Mouse (Mus musculus) hindbrain, embryonic 14.5 days (tissue): ENCODE data around the gene Tm4sf5. TPM values are rescaled to one million over a fixed set of nuclear protein-coding genes. Genes with fewer than 3 reads are reported as not detected.
A peak's percentile ranks its signal among the peaks of the same experiment; 100 is the strongest.
"Not testable (repeated sequence)": the region's sequence is repeated elsewhere in the genome, so short reads cannot be mapped to it uniquely, and the experiment has no call there.

Source experiments
- ATAC-seq: fragments of 200-750 bp; cut with Nextera tagmentation; 2 replicates; pipeline ENCODE4 v1.8.0; 2017; ENCODE audit warnings: moderate number of reproducible peaks, mild to moderate bottlenecking, moderate TSS enrichment, moderate library complexity; ENCODE audit not compliant: low FRiP score
- DNase-seq: peaks from one replicate; pipeline ENCODE4 v3.0.0-alpha.2; 2015; ENCODE audit warnings: low spot score
- H3K27ac ChIP-seq: fragments of 300-500 bp; sonication (generic); 2 replicates; pipeline ENCODE4 v1.5.1; 2014; ENCODE audit warnings: mild to moderate bottlenecking, moderate library complexity
- H3K27me3 ChIP-seq: fragments of 300-500 bp; sonication (generic); 2 replicates; pipeline ENCODE4 v1.6.1; 2014; ENCODE audit warnings: mild to moderate bottlenecking, low read length, mixed read lengths; ENCODE audit not compliant: control insufficient read depth, insufficient read depth
- H3K36me3 ChIP-seq: fragments of 300-500 bp; sonication (generic); replicated peaks from 2 replicates; pipeline ENCODE4 v1.6.1; 2014; ENCODE audit not compliant: control insufficient read depth, insufficient read depth
- H3K4me1 ChIP-seq: fragments of 300-500 bp; sonication (generic); replicated peaks from 2 replicates; pipeline ENCODE4 v1.6.1; 2014; ENCODE audit warnings: antibody characterized with exemption, low read length, mixed read lengths; ENCODE audit not compliant: control insufficient read depth, insufficient read depth
- H3K4me2 ChIP-seq: fragments of 300-500 bp; sonication (generic); replicated peaks from 2 replicates; pipeline ENCODE4 v1.6.1; 2014; ENCODE audit warnings: mild to moderate bottlenecking, moderate library complexity
- H3K4me3 ChIP-seq: fragments of 300-500 bp; sonication (generic); replicated peaks from 2 replicates; pipeline ENCODE4 v1.5.1; 2014; ENCODE audit warnings: mild to moderate bottlenecking, low read length
- H3K9ac ChIP-seq: fragments of 300-500 bp; sonication (generic); 2 replicates; pipeline ENCODE4 v1.6.1; 2014
- H3K9me3 ChIP-seq: fragments of 300-500 bp; sonication (generic); 2 replicates; pipeline ENCODE4 v1.6.1; 2016; ENCODE audit warnings: low read length; ENCODE audit not compliant: control insufficient read depth
- WGBS: fragments of 180-500 bp; shearing (Covaris S2); extraction: QIAGEN DNeasy Blood & Tissue Kit; methylation state at CpG from one replicate; pipeline ENCODE4 v1.1.7; 2014; 5-methylcytosine and 5-hydroxymethylcytosine counted together
- polyA plus RNA-seq: library from polyadenylated mRNA; unstranded; fragments of >200 nt; fragmentation: Nextera tagmentation; extraction: Ambion mirVana; gene quantifications from 2 replicates; pipeline ENCODE4 v1.2.1, GENCODE M21; 2014

Gene Tm4sf5
- polyA plus RNA-seq, 1 experiment from 2014 or later, result 3.0 TPM

- Histone ChIP-seq H3K27me3 (no peaks in the 10 kb centered on the region), H3K27ac (no peak overlapping the region), H3K36me3 (no peaks in the 10 kb centered on the region), H3K4me3 (no peak overlapping the region), H3K9me3 (no peaks in the 10 kb centered on the region), H3K4me2 (no peak overlapping the region), H3K9ac (no peak overlapping the region), H3K4me1 (0 out of 2 replicates have a peak, but pooled peaks cover 7% of the 10 kb centered on the region)
- ATAC-seq, result no peak
- 25% methylated on average over 2 of the region's 2 CpGs for WGBS
- DNase-seq, result peak; percentile 77
Observed at GRCm38 (mm10) chr11:70516352-70516751, 11.3 kb downstream of the Tm4sf5 start.

DNA sequence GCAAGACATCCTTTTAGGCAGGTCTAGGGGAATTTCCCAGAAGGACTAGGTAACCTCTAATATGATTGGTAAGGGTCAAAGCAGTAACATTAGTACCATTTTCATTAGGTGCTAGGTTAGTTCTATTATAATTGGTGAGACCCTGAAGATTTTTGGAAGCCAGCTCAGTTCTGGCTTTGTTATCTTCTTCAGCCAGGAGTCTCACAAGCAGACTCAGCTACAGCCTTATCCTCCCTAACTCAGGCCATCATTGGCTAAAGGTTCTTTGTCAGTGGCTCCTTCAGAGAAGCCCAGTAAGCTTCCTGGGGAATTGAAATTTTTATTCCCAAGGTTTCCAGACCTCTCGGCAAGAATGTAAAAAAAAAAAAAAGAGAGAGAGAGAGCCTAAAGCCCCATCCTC is 13.4 kb downstream of the Tm4sf5 start:
- Histone ChIP-seq H3K4me1 (0 out of 2 replicates have a peak, but pooled peaks cover 7% of the 10 kb centered on the region), H3K27me3 (no peaks in the 10 kb centered on the region), H3K36me3 (no peaks in the 10 kb centered on the region), H3K27ac (no peak overlapping the region), H3K9ac (no peak overlapping the region), H3K9me3 (no peaks in the 10 kb centered on the region), H3K4me2 (no peak overlapping the region), H3K4me3 (no peak overlapping the region)
- 53% methylated on average over 1 of the region's 1 CpGs for WGBS
- ATAC-seq (no peak), DNase-seq (no peak)

DNA sequence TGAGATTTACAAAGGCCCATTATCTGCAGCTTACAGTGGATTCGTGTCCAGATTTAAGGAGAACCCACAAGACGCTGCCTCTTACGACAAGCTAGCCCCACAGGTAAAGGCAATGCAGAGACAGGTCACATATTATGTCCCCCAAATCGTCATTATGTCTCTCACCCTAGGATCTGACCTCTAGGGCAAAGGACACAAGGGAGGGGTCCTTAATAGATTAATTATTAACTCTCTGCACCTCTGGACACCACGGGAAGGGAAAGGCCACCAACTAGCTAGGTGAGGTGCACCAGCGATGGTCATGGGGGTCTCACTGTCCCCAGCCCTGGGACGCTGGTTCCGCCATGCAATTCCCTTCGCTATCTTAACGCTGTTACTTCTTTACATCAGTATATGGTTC is 13.9 kb downstream of the Tm4sf5 start, which contains the start of gene Gltpd2:
Gene Gltpd2 (plus strand): TSS at position 274 of the 400 bp plus-strand sequence.
- H3K9ac ChIP-seq, result peak within 1 kb of the TSS; percentile 28; the same call in 1 of the 2 replicates
- H3K27me3 ChIP-seq, result no peaks in the 10 kb centered on the region
- H3K4me3 ChIP-seq, result peak within 1 kb of the TSS; percentile 14
- ATAC-seq, result no peak
- no peak within 1 kb of the TSS for H3K27ac ChIP-seq
- H3K36me3 ChIP-seq, result no peaks in the 10 kb centered on the region
- WGBS, result 78% methylated on average over 10 of the region's 10 CpGs
- no peak for DNase-seq
- H3K4me2 ChIP-seq, result peak within 1 kb of the TSS; percentile 39
- no peaks in the 10 kb centered on the region for H3K9me3 ChIP-seq
- H3K4me1 ChIP-seq, result 0 out of 2 replicates have a peak, but pooled peaks cover 7% of the 10 kb centered on the region

DNA sequence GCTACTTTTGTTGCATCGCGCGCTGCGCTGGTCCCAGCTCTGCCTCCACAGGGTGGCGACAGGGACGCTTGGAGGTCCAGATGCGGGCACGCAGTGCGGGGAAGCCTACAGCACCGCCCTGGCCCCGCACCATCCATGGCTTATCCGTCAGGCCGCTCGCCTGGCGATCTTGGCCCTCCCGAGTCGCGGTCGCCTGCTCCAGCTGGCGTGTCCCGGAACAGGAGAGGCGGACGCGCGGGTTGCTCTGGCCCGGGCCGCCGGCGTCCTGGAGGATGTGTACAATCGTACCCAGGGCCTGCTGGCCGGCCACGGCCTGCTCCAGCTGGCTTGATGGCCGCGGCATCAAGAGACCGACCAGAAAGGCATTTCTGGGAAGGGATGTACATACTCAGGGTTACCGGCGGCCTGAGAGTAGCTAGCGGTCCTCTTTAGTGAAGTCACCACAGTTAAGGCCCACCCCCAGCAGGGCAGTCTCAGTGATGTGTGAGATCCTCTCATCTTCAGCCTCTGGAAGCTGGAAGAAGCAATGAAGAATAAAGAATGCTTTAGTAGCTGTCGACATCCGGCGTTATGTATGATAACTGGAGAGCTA is 15.2 kb downstream of the Tm4sf5 start:
- Histone ChIP-seq H3K27ac (no peak overlapping the region), H3K27me3 (no peaks in the 10 kb centered on the region), H3K9me3 (no peaks in the 10 kb centered on the region), H3K36me3 (no peaks in the 10 kb centered on the region), H3K9ac (peak overlapping the region; percentile 28; the same call in 1 of the 2 replicates), H3K4me3 (peak overlapping the region; percentile 14), H3K4me1 (0 out of 2 replicates have a peak, but pooled peaks cover 7% of the 10 kb centered on the region), H3K4me2 (peak overlapping the region; percentile 39)
- peak; percentile 42; the same call in 1 of the 2 replicates for ATAC-seq
- WGBS, result 15% methylated on average over 41 of the region's 41 CpGs
- no peak for DNase-seq

GRCm38 (mm10) chr11:70523306-70523989 is 18.4 kb downstream of the Tm4sf5 start:
- H3K9me3 ChIP-seq, DNase-seq, H3K27ac ChIP-seq, H3K27me3 ChIP-seq, ATAC-seq, H3K4me3 ChIP-seq, H3K4me2 ChIP-seq, H3K9ac ChIP-seq: not testable (repeated sequence)
- Histone ChIP-seq H3K4me1 (peaks cover 14% of the 10 kb centered on the region), H3K36me3 (peaks cover 21% of the 10 kb centered on the region)
- WGBS, result 92% methylated on average over 8 of the region's 8 CpGs

DNA sequence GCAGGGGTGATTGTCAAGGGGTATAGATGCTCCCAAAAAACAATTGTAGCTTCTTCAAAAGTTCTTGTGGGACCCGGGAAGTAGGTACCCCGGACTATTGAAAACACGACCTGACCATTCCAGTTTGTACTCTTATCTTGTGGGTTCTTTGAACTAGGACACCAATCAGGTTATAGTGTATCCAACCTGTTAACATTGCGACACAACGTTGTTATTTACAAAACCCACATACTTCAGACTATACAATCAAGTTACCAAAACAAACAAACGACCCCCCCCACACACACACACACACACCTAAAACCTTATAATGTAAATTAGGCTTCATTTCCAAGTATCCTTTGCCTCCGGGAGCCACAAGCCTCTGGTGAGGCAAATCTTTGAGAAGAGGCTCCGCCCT is 19.7 kb downstream of the Tm4sf5 start:
- peak overlapping the region; percentile 58 for H3K4me3 ChIP-seq
- 12% methylated on average over 8 of the region's 8 CpGs for WGBS
- peaks cover 31% of the 10 kb centered on the region for H3K36me3 ChIP-seq
- H3K4me1 ChIP-seq, result peaks cover 12% of the 10 kb centered on the region
- H3K9me3 ChIP-seq, result no peaks in the 10 kb centered on the region
- H3K4me2 ChIP-seq, result peak overlapping the region; percentile 85
- H3K9ac ChIP-seq, result peak overlapping the region; percentile 37; the same call in 1 of the 2 replicates
- H3K27ac ChIP-seq, result no peak overlapping the region
- no peak for DNase-seq
- peak; percentile 2; the same call in 1 of the 2 replicates for ATAC-seq
- H3K27me3 ChIP-seq, result no peaks in the 10 kb centered on the region

GRCm38 (mm10) chr11:70525184-70525678 is 20.2 kb downstream of the Tm4sf5 start, which contains the start of gene Psmb6:
Gene Psmb6 (plus strand): TSS chr11:70525367.
- Histone ChIP-seq H3K9ac (peak within 1 kb of the TSS; percentile 68), H3K4me3 (peak within 1 kb of the TSS; percentile 58), H3K27ac (peak within 1 kb of the TSS; percentile 49), H3K9me3 (no peaks in the 10 kb centered on the region), H3K4me1 (peaks cover 7% of the 10 kb centered on the region), H3K27me3 (no peaks in the 10 kb centered on the region), H3K36me3 (peaks cover 31% of the 10 kb centered on the region), H3K4me2 (peak within 1 kb of the TSS; percentile 85)
- WGBS, result under 1% methylated on average over 25 of the region's 26 CpGs
- ATAC-seq (peak; percentile 94), DNase-seq (peak; percentile 93)

GRCm38 (mm10) chr11:70525726-70526125 is 20.7 kb downstream of the Tm4sf5 start:
- 2% methylated on average over 12 of the region's 12 CpGs for WGBS
- Histone ChIP-seq H3K4me3 (peak overlapping the region; percentile 58), H3K27me3 (no peaks in the 10 kb centered on the region), H3K9ac (peak overlapping the region; percentile 68), H3K9me3 (no peaks in the 10 kb centered on the region), H3K4me2 (peak overlapping the region; percentile 85), H3K36me3 (peaks cover 31% of the 10 kb centered on the region), H3K27ac (peak overlapping the region; percentile 49), H3K4me1 (peaks cover 6% of the 10 kb centered on the region)
- ATAC-seq (0 out of 2 replicates have a peak, but pooled peaks have one; percentile 32), DNase-seq (no peak)

GRCm38 (mm10) chr11:70526211-70526610 is 21.2 kb downstream of the Tm4sf5 start:
- ATAC-seq, result no peak
- H3K9ac ChIP-seq, result peak overlapping the region; percentile 68
- H3K9me3 ChIP-seq, result no peaks in the 10 kb centered on the region
- 89% methylated on average over 12 of the region's 12 CpGs for WGBS
- DNase-seq, result no peak
- H3K4me3 ChIP-seq, result peak overlapping the region; percentile 58
- H3K36me3 ChIP-seq, result peaks cover 31% of the 10 kb centered on the region
- peak overlapping the region; percentile 85 for H3K4me2 ChIP-seq
- no peaks in the 10 kb centered on the region for H3K27me3 ChIP-seq
- peaks cover 6% of the 10 kb centered on the region for H3K4me1 ChIP-seq
- H3K27ac ChIP-seq, result no peak overlapping the region
